Mouse (Mus musculus) embryonic fibroblast, embryonic 13.5 days (primary cell): Measurements from ENCODE around the gene Dip2b.

ENCODE experiments used
- CTCF ChIP-seq: IDR thresholded peaks from 2 replicates; pipeline ENCODE4 v1.5.1; 2011; ENCODE audit warnings: mild to moderate bottlenecking, control low read depth, low read length, moderate library complexity, borderline replicate concordance; ENCODE audit not compliant: insufficient read depth
- POLR2A ChIP-seq: IDR thresholded peaks from 2 replicates; pipeline ENCODE4 v1.6.1; 2011; ENCODE audit warnings: low read depth, mild to moderate bottlenecking, control low read depth, low read length, moderate library complexity

GRCm38 (mm10) chr15:100186882-100187672, 148.6 kb downstream of the Dip2b start:
- TF ChIP-seq POLR2A: no peak
- TF ChIP-seq CTCF: no peak
